Mouse (Mus musculus) thymus, postnatal 36 days (tissue): ENCODE results near the gene Olfr763.
"Not testable (repeated sequence)": the region's sequence is repeated elsewhere in the genome, so short reads cannot be mapped to it uniquely, and the experiment has no call there.

Experiments used
- DNase-seq, 2 experiments: peaks; one replicate each; pipeline ENCODE4 v3.0.0; 2022; ENCODE audit warnings: mixed read lengths in 2 of 2

Gene Olfr763

GRCm38 (mm10) chr10:129049898-129050297, 39.3 kb downstream of the Olfr763 start, which contains the start of gene Olfr765:
Olfr765 (minus strand) TSS chr10:129049998.
- DNase-seq, result not testable (repeated sequence)
